Mouse (Mus musculus) neural tube, embryonic 15.5 days (tissue): Measurements from ENCODE around the gene Arhgap44. TPM values are rescaled to one million over a fixed set of nuclear protein-coding genes. Genes with fewer than 3 reads are reported as not detected.
A peak's percentile ranks its signal among the peaks of the same experiment; 100 is the strongest.

Experiments
- ATAC-seq: fragments of 200-750 bp; cut with Nextera tagmentation; 2 replicates; pipeline ENCODE4 v1.8.0; 2017; ENCODE audit warnings: mild to moderate bottlenecking, moderate TSS enrichment, moderate library complexity; ENCODE audit not compliant: low FRiP score
- H3K27ac ChIP-seq: fragments of 300-500 bp; sonication (generic); replicated peaks from 2 replicates; pipeline ENCODE4 v1.5.1; 2015; ENCODE audit warnings: mild to moderate bottlenecking, inconsistent platforms
- H3K27me3 ChIP-seq: fragments of 300-500 bp; sonication (generic); replicated peaks from 2 replicates; pipeline ENCODE4 v1.6.1; 2015; ENCODE audit warnings: inconsistent platforms
- H3K36me3 ChIP-seq: fragments of 300-500 bp; sonication (generic); 2 replicates; pipeline ENCODE4 v1.6.1; 2015; ENCODE audit warnings: inconsistent platforms
- H3K4me1 ChIP-seq: fragments of 300-500 bp; sonication (generic); 2 replicates; pipeline ENCODE4 v1.6.1; 2015; ENCODE audit warnings: inconsistent platforms
- H3K4me2 ChIP-seq: fragments of 300-500 bp; sonication (generic); 2 replicates; pipeline ENCODE4 v1.6.1; 2015; ENCODE audit warnings: inconsistent platforms, mild to moderate bottlenecking, moderate library complexity
- H3K4me3 ChIP-seq: fragments of 300-500 bp; sonication (generic); replicated peaks from 2 replicates; pipeline ENCODE4 v1.5.1; 2015; ENCODE audit warnings: mild to moderate bottlenecking, inconsistent platforms
- H3K9ac ChIP-seq: fragments of 300-500 bp; sonication (generic); replicated peaks from 2 replicates; pipeline ENCODE4 v1.6.1; 2015; ENCODE audit warnings: mild to moderate bottlenecking, inconsistent platforms
- H3K9me3 ChIP-seq: fragments of 300-500 bp; sonication (generic); replicated peaks from 2 replicates; pipeline ENCODE4 v1.6.1; 2016; ENCODE audit warnings: inconsistent platforms
- WGBS: fragments of 180-500 bp; shearing (Covaris S2); methylation state at CpG from one replicate; pipeline ENCODE4 v1.1.7; 2015; ENCODE audit warnings: mixed read lengths; 5-methylcytosine and 5-hydroxymethylcytosine counted together
- polyA plus RNA-seq: library from polyadenylated mRNA; unstranded; fragments of >200 nt; fragmentation: Nextera tagmentation; extraction: Ambion mirVana; gene quantifications from 2 replicates; pipeline ENCODE4 v1.2.1, GENCODE M21; 2015

Gene Arhgap44
- polyA plus RNA-seq, result 18.7 TPM in 2 replicates

DNA sequence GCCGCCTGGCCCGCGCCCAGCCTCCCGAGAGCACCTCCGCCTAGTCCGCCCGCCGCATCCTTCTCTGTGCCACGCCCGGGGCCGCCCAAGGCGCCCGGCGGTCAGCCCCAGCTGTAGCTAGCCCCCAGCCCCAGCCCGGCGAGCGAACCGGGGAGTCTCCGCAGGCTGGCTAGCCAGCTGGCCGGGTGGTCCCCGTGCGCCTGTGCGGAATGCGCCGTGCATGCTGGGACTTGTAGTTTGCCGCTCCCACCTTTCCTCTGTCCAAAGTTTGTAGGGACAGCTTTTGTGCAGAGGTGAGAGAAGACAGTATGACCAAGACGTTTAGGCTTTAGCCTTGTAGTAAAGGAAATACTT lies at the start of gene Arhgap44:
TSS of gene Arhgap44 (minus strand) at position 195 of the 354 bp plus-strand sequence.
- Histone ChIP-seq H3K9me3 (no peaks in the 10 kb centered on the region), H3K4me2 (peak within 1 kb of the TSS; percentile 86), H3K9ac (peak within 1 kb of the TSS; percentile 87), H3K4me3 (peak within 1 kb of the TSS; percentile 71), H3K36me3 (no peaks in the 10 kb centered on the region), H3K27ac (peak within 1 kb of the TSS; percentile 82), H3K27me3 (no peaks in the 10 kb centered on the region), H3K4me1 (peaks cover 20% of the 10 kb centered on the region)
- peak; percentile 93 for ATAC-seq
- WGBS, result under 1% methylated on average over 25 of the region's 27 CpGs

DNA sequence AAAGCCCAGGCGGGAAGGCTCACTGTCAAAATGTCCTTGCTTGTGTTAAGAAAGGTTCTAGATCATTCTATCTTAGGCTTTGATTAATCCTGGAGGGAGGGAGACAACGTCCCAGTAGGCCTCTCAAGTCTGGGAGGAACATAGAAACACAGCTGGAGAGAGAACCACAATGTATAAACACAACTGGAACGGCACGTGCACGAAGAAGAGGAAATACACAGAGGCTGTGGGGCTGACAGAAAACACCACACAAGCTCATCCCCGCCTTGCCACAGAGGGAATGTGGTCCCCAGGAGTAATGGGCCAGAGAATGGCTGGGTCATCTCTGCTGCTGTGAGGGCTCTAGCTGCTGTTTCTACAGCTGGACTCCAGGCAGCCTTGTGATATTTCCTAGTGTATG lies 48.9 kb upstream of the Arhgap44 start:
- ATAC-seq, result no peak
- Histone ChIP-seq H3K4me2 (no peak overlapping the region), H3K36me3 (no peaks in the 10 kb centered on the region)

GRCm38 (mm10) chr11:65209441-65209840 lies 46.7 kb upstream of the Arhgap44 start:
- no peaks in the 10 kb centered on the region for H3K9me3 ChIP-seq
- WGBS, result 62% methylated on average over 6 of the region's 6 CpGs
- H3K4me2 ChIP-seq, result no peak overlapping the region
- H3K36me3 ChIP-seq, result no peaks in the 10 kb centered on the region
- H3K27me3 ChIP-seq, result no peaks in the 10 kb centered on the region
- no peak for ATAC-seq
- H3K4me3 ChIP-seq, result no peak overlapping the region
- H3K27ac ChIP-seq, result no peak overlapping the region
- no peaks in the 10 kb centered on the region for H3K4me1 ChIP-seq
- H3K9ac ChIP-seq, result no peak overlapping the region

More for the DNA sequence above, 48.9 kb upstream of the Arhgap44 start:
- Histone ChIP-seq H3K27me3 (no peaks in the 10 kb centered on the region), H3K4me1 (no peaks in the 10 kb centered on the region), H3K9ac (no peak overlapping the region), H3K27ac (no peak overlapping the region), H3K9me3 (no peaks in the 10 kb centered on the region), H3K4me3 (no peak overlapping the region)
- 79% methylated on average over 6 of the region's 6 CpGs for WGBS

DNA sequence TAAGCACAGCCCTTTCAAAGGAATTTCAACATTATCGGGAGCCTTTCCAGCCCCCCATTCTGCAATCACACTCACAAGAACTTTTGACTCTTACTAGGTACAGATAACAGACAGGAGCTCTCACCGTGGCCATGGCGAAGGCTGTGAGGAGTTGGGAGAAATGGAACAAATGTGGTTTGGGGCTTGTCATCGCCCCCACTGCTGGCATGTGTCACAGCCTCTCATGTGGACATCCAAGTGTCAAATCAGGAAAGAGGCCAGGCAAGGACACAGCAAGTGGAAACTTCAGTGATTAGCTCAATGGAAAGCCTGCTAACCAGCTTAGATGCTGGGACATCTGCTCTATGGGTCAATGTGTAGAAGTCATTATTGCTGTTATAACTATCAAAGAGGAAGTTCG lies 42.5 kb upstream of the Arhgap44 start:
- Histone ChIP-seq H3K9ac (no peak overlapping the region), H3K27me3 (no peaks in the 10 kb centered on the region), H3K9me3 (no peaks in the 10 kb centered on the region), H3K27ac (no peak overlapping the region), H3K36me3 (no peaks in the 10 kb centered on the region), H3K4me1 (no peaks in the 10 kb centered on the region), H3K4me2 (no peak overlapping the region), H3K4me3 (no peak overlapping the region)
- WGBS, result 58% methylated on average over 5 of the region's 5 CpGs
- ATAC-seq, result no peak

DNA sequence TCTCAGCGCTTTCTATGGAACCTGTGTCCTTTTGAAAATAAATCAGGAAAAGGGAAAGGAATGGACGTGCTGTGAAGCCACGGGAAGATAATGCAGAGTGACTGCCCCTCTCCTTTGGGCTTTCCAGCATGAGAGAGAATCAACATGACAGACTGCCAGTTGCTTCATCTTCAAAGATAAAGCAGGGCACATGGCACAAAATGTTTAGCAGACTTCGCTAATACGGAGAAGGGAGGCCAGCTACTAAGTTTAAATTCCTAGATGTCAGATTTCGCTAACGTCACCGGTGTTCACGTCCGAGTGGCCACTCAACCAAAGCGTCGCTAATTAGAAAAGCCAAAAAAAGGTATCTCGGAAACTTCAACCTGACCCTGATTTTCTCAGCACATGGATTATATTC lies 41.9 kb upstream of the Arhgap44 start:
- Histone ChIP-seq H3K4me1 (no peaks in the 10 kb centered on the region), H3K9ac (no peak overlapping the region), H3K4me2 (no peak overlapping the region), H3K36me3 (no peaks in the 10 kb centered on the region), H3K27ac (no peak overlapping the region), H3K4me3 (no peak overlapping the region), H3K9me3 (no peaks in the 10 kb centered on the region), H3K27me3 (no peaks in the 10 kb centered on the region)
- WGBS, result 76% methylated on average over 13 of the region's 13 CpGs
- ATAC-seq, result no peak

- H3K27ac ChIP-seq, result no peak overlapping the region
- H3K9me3 ChIP-seq, result no peaks in the 10 kb centered on the region
- H3K36me3 ChIP-seq, result no peaks in the 10 kb centered on the region
- H3K4me2 ChIP-seq, result no peak overlapping the region
- H3K4me3 ChIP-seq, result no peak overlapping the region
- H3K4me1 ChIP-seq, result no peaks in the 10 kb centered on the region
- no peak for ATAC-seq
- H3K27me3 ChIP-seq, result no peaks in the 10 kb centered on the region
- H3K9ac ChIP-seq, result no peak overlapping the region
- WGBS, result 79% methylated on average over 1 of the region's 1 CpGs
These were observed 40.3 kb upstream of the Arhgap44 start for GRCm38 (mm10) chr11:65203020-65203419.

GRCm38 (mm10) chr11:65202236-65202635 lies 39.5 kb upstream of the Arhgap44 start:
- H3K36me3 ChIP-seq, result no peaks in the 10 kb centered on the region
- 71% methylated on average over 5 of the region's 5 CpGs for WGBS
- no peaks in the 10 kb centered on the region for H3K9me3 ChIP-seq
- no peaks in the 10 kb centered on the region for H3K27me3 ChIP-seq
- H3K4me3 ChIP-seq, result no peak overlapping the region
- H3K4me2 ChIP-seq, result no peak overlapping the region
- no peak overlapping the region for H3K27ac ChIP-seq
- no peak overlapping the region for H3K9ac ChIP-seq
- ATAC-seq, result no peak
- H3K4me1 ChIP-seq, result no peaks in the 10 kb centered on the region

- no peak for ATAC-seq
- no peaks in the 10 kb centered on the region for H3K4me1 ChIP-seq
- H3K4me3 ChIP-seq, result no peak overlapping the region
- no peaks in the 10 kb centered on the region for H3K27me3 ChIP-seq
- WGBS, result 82% methylated on average over 3 of the region's 3 CpGs
- H3K9ac ChIP-seq, result no peak overlapping the region
- no peak overlapping the region for H3K27ac ChIP-seq
- H3K4me2 ChIP-seq, result no peak overlapping the region
- no peaks in the 10 kb centered on the region for H3K36me3 ChIP-seq
- H3K9me3 ChIP-seq, result no peaks in the 10 kb centered on the region
These were observed 35.3 kb upstream of the Arhgap44 start for GRCm38 (mm10) chr11:65198026-65198425.

DNA sequence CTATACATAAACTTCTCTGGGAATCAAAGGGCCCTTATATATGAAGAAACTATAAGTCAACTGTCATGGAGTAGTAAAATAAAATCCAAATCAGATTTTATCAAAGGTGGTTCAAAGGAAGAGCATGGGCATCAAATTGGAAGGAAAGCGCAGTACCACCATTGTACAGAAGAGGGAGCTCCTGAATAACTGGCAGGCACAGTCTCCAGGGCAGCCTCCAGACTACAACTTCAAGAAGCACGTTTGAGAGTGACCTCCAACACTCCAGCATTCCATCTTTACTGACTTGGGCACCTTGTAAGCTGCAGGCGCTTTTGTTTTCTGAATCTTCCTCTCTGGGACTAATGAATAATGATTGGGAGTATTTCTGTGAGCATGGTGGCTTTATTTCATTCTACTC lies 34.5 kb upstream of the Arhgap44 start:
- no peak overlapping the region for H3K27ac ChIP-seq
- no peaks in the 10 kb centered on the region for H3K9me3 ChIP-seq
- no peak overlapping the region for H3K4me3 ChIP-seq
- no peaks in the 10 kb centered on the region for H3K36me3 ChIP-seq
- peak; percentile 57; the same call in 1 of the 2 replicates for ATAC-seq
- H3K4me1 ChIP-seq, result no peaks in the 10 kb centered on the region
- H3K9ac ChIP-seq, result no peak overlapping the region
- WGBS, result 3% methylated on average over 3 of the region's 3 CpGs
- H3K4me2 ChIP-seq, result no peak overlapping the region
- H3K27me3 ChIP-seq, result no peaks in the 10 kb centered on the region

GRCm38 (mm10) chr11:65186974-65187373 lies 24.2 kb upstream of the Arhgap44 start:
- Histone ChIP-seq H3K4me2 (no peak overlapping the region), H3K9me3 (no peaks in the 10 kb centered on the region), H3K9ac (no peak overlapping the region), H3K4me3 (no peak overlapping the region), H3K4me1 (no peaks in the 10 kb centered on the region), H3K27me3 (no peaks in the 10 kb centered on the region), H3K36me3 (no peaks in the 10 kb centered on the region), H3K27ac (no peak overlapping the region)
- no peak for ATAC-seq
- 88% methylated on average over 12 of the region's 12 CpGs for WGBS

DNA sequence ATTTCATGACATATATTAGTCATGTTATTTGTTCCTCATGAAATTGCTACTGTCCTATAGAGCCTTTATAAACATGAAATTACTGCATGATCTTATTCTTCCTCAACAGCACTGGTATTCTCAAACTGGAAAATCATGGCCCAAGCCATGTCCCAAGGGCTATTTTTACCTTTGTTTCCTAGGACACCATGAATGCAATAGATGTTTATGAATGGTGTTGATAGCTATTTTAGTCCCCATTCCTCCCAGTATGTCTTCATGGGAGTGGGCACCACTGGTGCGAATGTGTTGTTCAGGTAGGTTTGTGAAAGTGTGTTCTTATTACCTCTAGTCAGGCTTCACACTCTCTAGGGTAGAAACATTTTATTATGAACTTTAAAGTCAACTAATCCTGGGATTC lies 22.4 kb upstream of the Arhgap44 start:
- Histone ChIP-seq H3K36me3 (no peaks in the 10 kb centered on the region), H3K4me3 (no peak overlapping the region), H3K9me3 (no peaks in the 10 kb centered on the region), H3K27ac (no peak overlapping the region), H3K4me1 (no peaks in the 10 kb centered on the region), H3K9ac (no peak overlapping the region), H3K27me3 (no peaks in the 10 kb centered on the region), H3K4me2 (no peak overlapping the region)
- WGBS, result 98% methylated on average over 1 of the region's 1 CpGs
- no peak for ATAC-seq

DNA sequence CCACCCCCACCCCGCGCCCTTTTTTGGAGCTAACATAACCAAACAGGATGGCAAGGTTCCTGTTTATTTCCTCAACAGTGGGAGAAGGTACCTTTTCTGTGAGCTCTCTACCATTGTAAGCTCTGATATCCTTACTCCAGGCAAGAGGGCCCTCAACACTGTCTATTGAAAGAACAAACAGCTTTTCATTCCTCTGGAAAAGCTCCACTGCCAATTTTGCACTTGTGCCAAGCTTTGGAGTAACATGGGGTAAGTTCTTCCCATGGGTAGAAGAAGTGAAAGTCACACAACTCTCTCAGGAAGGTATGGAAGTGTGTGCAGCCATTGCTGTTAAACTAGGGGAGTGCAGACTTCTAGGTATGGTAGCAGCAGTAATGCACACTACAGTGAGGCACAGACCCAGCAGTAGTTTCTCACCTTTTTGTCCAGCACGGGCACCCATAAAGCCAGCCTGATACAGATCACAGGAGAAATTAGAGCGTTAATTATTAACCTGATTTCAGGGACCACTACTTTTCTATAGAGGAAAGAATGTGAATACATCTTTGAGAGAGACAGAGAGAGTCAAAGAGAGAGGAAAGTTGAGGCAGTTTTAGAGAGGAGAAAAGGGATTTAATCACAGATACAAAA lies 7.5 kb upstream of the Arhgap44 start:
- Histone ChIP-seq H3K4me2 (no peak overlapping the region), H3K4me1 (no peaks in the 10 kb centered on the region), H3K9ac (no peak overlapping the region), H3K4me3 (no peak overlapping the region), H3K9me3 (no peaks in the 10 kb centered on the region), H3K27ac (no peak overlapping the region), H3K36me3 (no peaks in the 10 kb centered on the region), H3K27me3 (no peaks in the 10 kb centered on the region)
- no peak for ATAC-seq
- WGBS, result 84% methylated on average over 4 of the region's 4 CpGs
